Mouse (Mus musculus): ENCODE data around the gene 1700022I11Rik. TPM values are rescaled to one million over a fixed set of nuclear protein-coding genes. Genes with fewer than 3 reads are reported as not detected.
A peak's percentile ranks its signal among the peaks of the same experiment; 100 is the strongest.

1700022I11Rik gene
- polyA plus RNA-seq, 1 experiment = not detected

- H3K9me3 ChIP-seq = no peaks in the 10 kb centered on the region
- TF ChIP-seq FLI1 (IDR thresholded peaks at IDR 0.05; ENCODE audit: low read length) = no peak
- TF ChIP-seq GATA1 (IDR thresholded peaks at IDR 0.05; ENCODE audit: borderline replicate concordance, low read length) = no peak
Measured at GRCm38 (mm10) chr4:43030780-43031230, 61.4 kb downstream of the 1700022I11Rik start.

GRCm38 (mm10) chr4:43031237-43031995, 62.0 kb downstream of the 1700022I11Rik start, which contains the start of gene Stoml2:
Gene Stoml2, minus strand, starts transcription at chr4:43031710.
- Histone ChIP-seq H3K4me1 (peaks cover 48% of the 10 kb centered on the region), H3K36me3 (replicated peaks; ENCODE audit: low read length) (peaks cover 84% of the 10 kb centered on the region)
- TF ChIP-seq FLI1 (IDR thresholded peaks at IDR 0.05; ENCODE audit: low read length) (no peak), GATA1 (IDR thresholded peaks at IDR 0.05; ENCODE audit: borderline replicate concordance, low read length) (no peak)

More at GRCm38 (mm10) chr4:43030780-43031230, 61.4 kb downstream of the 1700022I11Rik start:
- Histone ChIP-seq H3K4me3 (replicated peaks) (peak overlapping the region; percentile 96), H3K36me3 (replicated peaks; ENCODE audit: low read length) (peaks cover 78% of the 10 kb centered on the region), H3K27me3 (replicated peaks) (no peaks in the 10 kb centered on the region), H3K4me1 (peaks cover 45% of the 10 kb centered on the region)

GRCm38 (mm10) chr4:43032501-43032900, 63.1 kb downstream of the 1700022I11Rik start:
- Histone ChIP-seq H3K4me1 (peaks cover 59% of the 10 kb centered on the region), H3K9me3 (no peaks in the 10 kb centered on the region), H3K4me3 (replicated peaks) (peak overlapping the region; percentile 23), H3K36me3 (replicated peaks; ENCODE audit: low read length) (peaks cover 84% of the 10 kb centered on the region), H3K27me3 (replicated peaks) (no peaks in the 10 kb centered on the region)
- TF ChIP-seq FLI1 (IDR thresholded peaks at IDR 0.05; ENCODE audit: low read length) (no peak), GATA1 (IDR thresholded peaks at IDR 0.05; ENCODE audit: borderline replicate concordance, low read length) (no peak)

More at GRCm38 (mm10) chr4:43031237-43031995, 62.0 kb downstream of the 1700022I11Rik start, which contains the start of gene Stoml2:
- H3K27me3 ChIP-seq (replicated peaks) = no peaks in the 10 kb centered on the region
- H3K4me3 ChIP-seq (replicated peaks) = peak within 1 kb of the TSS; percentile 96
- H3K9me3 ChIP-seq = no peaks in the 10 kb centered on the region

Other genes starting within 250 kb of the 1700022I11Rik start
- gene 4930578G10Rik, start 234.1 kb upstream of the 1700022I11Rik start, polyA plus RNA-seq (2012; ENCODE audit: insufficient read depth, low replicate concordance) = not detected in 2 replicates
- not detected in 2 replicates for gene Ccl19, start 213.0 kb upstream of the 1700022I11Rik start, polyA plus RNA-seq (2012; ENCODE audit: insufficient read depth, low replicate concordance)
- gene Ccl21a, start 195.6 kb upstream of the 1700022I11Rik start, polyA plus RNA-seq (2012; ENCODE audit: insufficient read depth, low replicate concordance) = not detected in 2 replicates
- 0.07 TPM in 1 of 2 replicates, not detected in the other for gene Fam205a1, start 115.7 kb upstream of the 1700022I11Rik start, polyA plus RNA-seq (2012; ENCODE audit: insufficient read depth, low replicate concordance)
- not detected in 2 replicates for gene Gm12394, start 112.8 kb upstream of the 1700022I11Rik start, polyA plus RNA-seq (2012; ENCODE audit: insufficient read depth, low replicate concordance)
- gene Fam205c, start 95.4 kb upstream of the 1700022I11Rik start, polyA plus RNA-seq (2012; ENCODE audit: insufficient read depth, low replicate concordance) = not detected in 2 replicates
- not detected in 2 replicates for gene Phf24, start 52.9 kb upstream of the 1700022I11Rik start, polyA plus RNA-seq (2012; ENCODE audit: insufficient read depth, low replicate concordance)
- 0.77 TPM in 1 of 2 replicates, not detected in the other for gene Dnajb5, start 19.8 kb upstream of the 1700022I11Rik start, polyA plus RNA-seq (2012; ENCODE audit: insufficient read depth, low replicate concordance)
- 15.0 and 56.2 TPM in 2 replicates for gene Vcp, start 30.9 kb downstream of the 1700022I11Rik start, polyA plus RNA-seq (2012; ENCODE audit: insufficient read depth, low replicate concordance)
- 4.9 and 7.4 TPM in 2 replicates for gene Fancg, start 40.9 kb downstream of the 1700022I11Rik start, polyA plus RNA-seq (2012; ENCODE audit: insufficient read depth, low replicate concordance)
- gene Pigo, start 56.2 kb downstream of the 1700022I11Rik start, polyA plus RNA-seq (2012; ENCODE audit: insufficient read depth, low replicate concordance) = 2.7 and 7.6 TPM in 2 replicates
- gene Stoml2, start 62.1 kb downstream of the 1700022I11Rik start, polyA plus RNA-seq (2012; ENCODE audit: insufficient read depth, low replicate concordance) = 76.4 and 102 TPM in 2 replicates
- gene Fam214b, start 76.6 kb downstream of the 1700022I11Rik start, polyA plus RNA-seq (2012; ENCODE audit: insufficient read depth, low replicate concordance) = 79.7 and 92.7 TPM in 2 replicates
- gene Unc13b, start 89.3 kb downstream of the 1700022I11Rik start, polyA plus RNA-seq (2012; ENCODE audit: insufficient read depth, low replicate concordance) = 0.14 and 0.54 TPM in 2 replicates

All from megakaryocyte, embryonic 14.5 days (primary cell).